In genomic region chr9:62828662-62829086, GRCm38 (mm10) we compare ENCODE assay signal across 8 mouse cellular contexts. TPM values are rescaled to one million over a fixed set of nuclear protein-coding genes. Genes with fewer than 3 reads are reported as not detected.
A peak's percentile ranks its signal among the peaks of the same experiment; 100 is the strongest.
DNase-seq lines count a peak whose midpoint lies in the region; ATAC-seq and TF ChIP-seq lines count a peak whose summit lies in the region.

No protein-coding gene starts in this region.

- intact Hi-C loops in heart, postnatal 36 days (cut with DNase I) = loop anchor here (2.0 kb wide), 1 partner anchor 84 kb away; no protein-coding TSS in a partner anchor

- H3K9ac ChIP-seq in ES-E14 (ENCODE audit: insufficient read depth, low read depth, low read length, poor library complexity, severe bottlenecking) = no peak overlapping the region; the same call in 1 of the 2 replicates
- peak overlapping the region; percentile 6; the same call in 1 of the 2 replicates for H3K9ac ChIP-seq in forebrain, embryonic 15.5 days (replicated peaks)
- H3K9ac ChIP-seq in lung, embryonic 14.5 days = no peak overlapping the region

- peak; percentile 95 for ATAC-seq in forebrain, embryonic 15.5 days (replicated peaks)
- peak; percentile 94 for ATAC-seq in lung, embryonic 14.5 days (ENCODE audit: insufficient read depth)

- H3K9me3 ChIP-seq in ES-E14 (ENCODE audit: control insufficient read depth, insufficient read depth, low read depth, low read length) = no peaks in the 10 kb centered on the region
- no peaks in the 10 kb centered on the region for H3K9me3 ChIP-seq in forebrain, embryonic 15.5 days
- H3K9me3 ChIP-seq in lung, embryonic 14.5 days (ENCODE audit: low read depth, low read length) = no peaks in the 10 kb centered on the region

- under 1% methylated on average over 23 of the region's 23 CpGs for WGBS in forebrain, embryonic 15.5 days
- WGBS in lung, embryonic 14.5 days = 0% methylated on average over 23 of the region's 23 CpGs
- under 1% methylated on average over 23 of the region's 23 CpGs for WGBS in olfactory bulb, adult 2 months
- WGBS in thymus, adult 2 months = 2% methylated on average over 23 of the region's 23 CpGs

- peak; percentile 85 for TF ChIP-seq CTCF in layer of hippocampus, adult 2 months (conservative IDR thresholded peaks at IDR 0.05)
- TF ChIP-seq CTCF in lung, embryonic 14.5 days (IDR thresholded peaks at IDR 0.05; ENCODE audit: low read depth) = peak; percentile 98
- TF ChIP-seq CTCF in olfactory bulb, adult 2 months (IDR thresholded peaks at IDR 0.05; ENCODE audit: insufficient read depth, low read depth, low read length) = peak; percentile 56; the same call in 1 of the 2 replicates
- peak; percentile 96 for TF ChIP-seq CTCF in thymus, adult 2 months (IDR thresholded peaks at IDR 0.05; ENCODE audit: borderline replicate concordance, control insufficient read depth, extremely low read depth, insufficient read depth, low read length, poor library complexity)

- peak overlapping the region; percentile 95; the same call in 1 of the 2 replicates for H3K27ac ChIP-seq in ES-E14 (ENCODE audit: insufficient read depth, low read depth, low read length, poor library complexity, severe bottlenecking)
- peak overlapping the region; percentile 77 for H3K27ac ChIP-seq in forebrain, embryonic 15.5 days (replicated peaks)
- H3K27ac ChIP-seq in layer of hippocampus, adult 2 months = peak overlapping the region; percentile 86
- peak overlapping the region; percentile 64; the same call in 1 of the 2 replicates for H3K27ac ChIP-seq in lung, embryonic 14.5 days (ENCODE audit: low read depth)
- peak overlapping the region; percentile 47 for H3K27ac ChIP-seq in olfactory bulb, adult 2 months (ENCODE audit: insufficient read depth, low read depth, low read length)
- H3K27ac ChIP-seq in thymus, adult 2 months (ENCODE audit: control insufficient read depth, insufficient read depth, low read length) = no peak overlapping the region

- no peaks in the 10 kb centered on the region for H3K36me3 ChIP-seq in ES-E14 (ENCODE audit: control insufficient read depth, insufficient read depth, low read length, poor library complexity, severe bottlenecking)
- no peaks in the 10 kb centered on the region for H3K36me3 ChIP-seq in forebrain, embryonic 15.5 days
- H3K36me3 ChIP-seq in lung, embryonic 14.5 days (ENCODE audit: insufficient read depth) = no peaks in the 10 kb centered on the region
- no peaks in the 10 kb centered on the region for H3K36me3 ChIP-seq in thymus, adult 2 months (ENCODE audit: control insufficient read depth, insufficient read depth, low read length)

- H3K4me1 ChIP-seq in ES-E14 (ENCODE audit: control insufficient read depth in 2 of 2, insufficient read depth in 2 of 2, low read length in 2 of 2, poor library complexity in 1 of 2) = peaks cover 3 to 10% of the 10 kb centered on the region in 2 experiments; a peak in 3 of 4 replicates
- H3K4me1 ChIP-seq in forebrain, embryonic 15.5 days = peaks cover 12% of the 10 kb centered on the region
- H3K4me1 ChIP-seq in lung, embryonic 14.5 days (ENCODE audit: insufficient read depth) = peaks cover 12% of the 10 kb centered on the region
- H3K4me1 ChIP-seq in olfactory bulb, adult 2 months (ENCODE audit: control insufficient read depth, insufficient read depth, low read length) = peaks cover 16% of the 10 kb centered on the region; the same call in 1 of the 2 replicates
- peaks cover 16% of the 10 kb centered on the region for H3K4me1 ChIP-seq in thymus, adult 2 months (replicated peaks; ENCODE audit: control insufficient read depth, insufficient read depth, low read length)

- peak overlapping the region; percentile 38 to 48; a peak in 2 of 4 replicates for H3K4me3 ChIP-seq in ES-E14 (ENCODE audit: insufficient read depth in 1 of 2, low read depth in 1 of 2, low read length in 2 of 2, poor library complexity in 1 of 2, severe bottlenecking in 1 of 2)
- peak overlapping the region; percentile 53 for H3K4me3 ChIP-seq in forebrain, embryonic 15.5 days
- peak overlapping the region; percentile 55 for H3K4me3 ChIP-seq in layer of hippocampus, adult 2 months
- H3K4me3 ChIP-seq in lung, embryonic 14.5 days (ENCODE audit: low read depth, low read length) = peak overlapping the region; percentile 23
- peak overlapping the region; percentile 45 for H3K4me3 ChIP-seq in olfactory bulb, adult 2 months (ENCODE audit: insufficient read depth, low read depth, low read length)
- peak overlapping the region; percentile 10 for H3K4me3 ChIP-seq in thymus, adult 2 months (ENCODE audit: control insufficient read depth, insufficient read depth, low read length)

- in situ Hi-C loops in ES-E14 (cut with MboI; ENCODE audit: low sequenced_read_pairs in 2 of 2, unreplicated experiment in 2 of 2) = no loop called here

- DNase-seq in ES-E14 (ENCODE audit: low read depth, low spot score) = peak; percentile 94
- DNase-seq in cerebellum, adult 11-12 months = peak; percentile 94
- DNase-seq in heart, postnatal 36 days = peak; percentile 96 to 98
- DNase-seq in layer of hippocampus, adult 2 months (ENCODE audit: low spot score in 2 of 2) = peak; percentile 91 to 93
- DNase-seq in lung, embryonic 14.5 days = peak; percentile 98
- peak; percentile 90 for DNase-seq in thymus, adult 2 months

- H3K4me2 ChIP-seq in forebrain, embryonic 15.5 days (replicated peaks) = peak overlapping the region; percentile 56
- peak overlapping the region; percentile 65 for H3K4me2 ChIP-seq in lung, embryonic 14.5 days

- no peaks in the 10 kb centered on the region for H3K27me3 ChIP-seq in forebrain, embryonic 15.5 days
- no peaks in the 10 kb centered on the region for H3K27me3 ChIP-seq in lung, embryonic 14.5 days (ENCODE audit: insufficient read depth, low read length)
- H3K27me3 ChIP-seq in thymus, adult 2 months (ENCODE audit: control insufficient read depth, insufficient read depth, low read length) = no peaks in the 10 kb centered on the region

- TF ChIP-seq POLR2A in olfactory bulb, adult 2 months (IDR thresholded peaks at IDR 0.05; ENCODE audit: insufficient read depth, low read depth, low read length) = peak; percentile 51; the same call in 1 of the 2 replicates
- TF ChIP-seq POLR2A in thymus, adult 2 months (IDR thresholded peaks at IDR 0.05; ENCODE audit: control insufficient read depth, extremely low read depth, insufficient read depth, low read length, poor library complexity) = no peak

TF ChIP-seq in ES-E14, 5 proteins besides CTCF, POLR2A, EP300 and RAD21:
- no peak for TF ChIP-seq ZC3H11A (IDR thresholded peaks at IDR 0.05; ENCODE audit: borderline replicate concordance, low read depth, low read length)
- peak; percentile 96 for TF ChIP-seq HCFC1 (IDR thresholded peaks at IDR 0.05; ENCODE audit: borderline replicate concordance, insufficient read depth, low read length)
- TF ChIP-seq CHD2 (IDR thresholded peaks at IDR 0.05; ENCODE audit: low read depth, low read length) = peak; percentile 85
- TF ChIP-seq MAFK (IDR thresholded peaks at IDR 0.05; ENCODE audit: insufficient read depth, low read depth, low read length) = 0 out of 2 replicates have a peak, but pooled peaks have one; percentile 12
- peak; percentile 91 for TF ChIP-seq ZNF384 (IDR thresholded peaks at IDR 0.05; ENCODE audit: low read depth, low read length)

RNA-seq across cellular contexts. Expression of gene Cln6, which starts 9.9 kb away (rescaled TPM):
- total RNA-seq in ES-E14 (2012; rRNA removed) = 19.4 and 33.7 TPM in 2 replicates
- polyA plus RNA-seq in forebrain, embryonic 15.5 days (2015; fragmentation: Nextera tagmentation; extraction: Ambion mirVana) = 5.4 and 5.9 TPM in 2 replicates
- total RNA-seq in heart, postnatal 36 days (2021) = 10 to 100 TPM; 23.8 to 26.6 TPM
- total RNA-seq in layer of hippocampus, adult 2 months (2021) = 10 to 100 TPM; 12.1 to 12.2 TPM
- polyA plus RNA-seq in lung, embryonic 14.5 days (2014; fragmentation: Nextera tagmentation; extraction: Ambion mirVana) = 27.3 and 27.7 TPM in 2 replicates
- polyA plus RNA-seq in olfactory bulb, adult 2 months (2012; ENCODE audit: insufficient read depth, insufficient read length, low replicate concordance, missing spikeins) = not detected in 2 replicates
- polyA plus RNA-seq in thymus, adult 2 months (2012; rRNA removed) = 83.6 and 106 TPM in 2 replicates

RNA-seq across cellular contexts. Expression of gene Fem1b, which starts 16.9 kb away (rescaled TPM):
- 73.0 and 94.4 TPM in 2 replicates for total RNA-seq in ES-E14 (2012; rRNA removed)
- polyA plus RNA-seq in forebrain, embryonic 15.5 days (2015; fragmentation: Nextera tagmentation; extraction: Ambion mirVana) = 44.1 and 49.0 TPM in 2 replicates
- total RNA-seq in heart, postnatal 36 days (2021) = 10 to 100 TPM; 16.2 to 16.9 TPM
- 10 to 100 TPM; 91.9 to 95.0 TPM for total RNA-seq in layer of hippocampus, adult 2 months (2021)
- 37.1 and 37.6 TPM in 2 replicates for polyA plus RNA-seq in lung, embryonic 14.5 days (2014; fragmentation: Nextera tagmentation; extraction: Ambion mirVana)
- not detected in 2 replicates for polyA plus RNA-seq in olfactory bulb, adult 2 months (2012; ENCODE audit: insufficient read depth, insufficient read length, low replicate concordance, missing spikeins)
- polyA plus RNA-seq in thymus, adult 2 months (2012; rRNA removed) = 15.3 and 20.5 TPM in 2 replicates

RNA-seq across cellular contexts. Expression of gene Calml4, which starts 29.2 kb away (rescaled TPM):
- total RNA-seq in ES-E14 (2012; rRNA removed) = 10.2 and 23.9 TPM in 2 replicates
- polyA plus RNA-seq in forebrain, embryonic 15.5 days (2015; fragmentation: Nextera tagmentation; extraction: Ambion mirVana) = 6.3 and 12.5 TPM in 2 replicates
- total RNA-seq in heart, postnatal 36 days (2021) = 1 to 10 TPM; 1.1 to 1.4 TPM
- total RNA-seq in layer of hippocampus, adult 2 months (2021) = 1 to 10 TPM; 1.8 to 2.4 TPM
- 11.6 and 13.4 TPM in 2 replicates for polyA plus RNA-seq in lung, embryonic 14.5 days (2014; fragmentation: Nextera tagmentation; extraction: Ambion mirVana)
- not detected in 2 replicates for polyA plus RNA-seq in olfactory bulb, adult 2 months (2012; ENCODE audit: insufficient read depth, insufficient read length, low replicate concordance, missing spikeins)
- polyA plus RNA-seq in thymus, adult 2 months (2012; rRNA removed) = 0.99 and 1.9 TPM in 2 replicates
